Mouse (Mus musculus): ENCODE measurements around the gene Usp6nl. TPM values are rescaled to one million over a fixed set of nuclear protein-coding genes. Genes with fewer than 3 reads are reported as not detected.

Usp6nl gene
- polyA plus RNA-seq, 1 experiment from 2014 or later = 4.5 TPM

GRCm38 (mm10) chr2:6436085-6436950 lies 113.9 kb downstream of the Usp6nl start:
- 73% methylated on average over 16 of the region's 16 CpGs for WGBS
- Histone ChIP-seq H3K36me3 (ENCODE audit: control insufficient read depth, insufficient read depth) (peaks cover 18% of the 10 kb centered on the region), H3K27ac (ENCODE audit: low read length) (no peak overlapping the region), H3K27me3 (ENCODE audit: control insufficient read depth, insufficient read depth, low read length) (no peaks in the 10 kb centered on the region), H3K4me2 (ENCODE audit: low read depth, low read length) (no peak overlapping the region), H3K9me3 (replicated peaks; ENCODE audit: control insufficient read depth, low read length) (no peaks in the 10 kb centered on the region), H3K4me3 (ENCODE audit: low read length) (no peak overlapping the region), H3K4me1 (ENCODE audit: control insufficient read depth, insufficient read depth, low read length) (no peaks in the 10 kb centered on the region), H3K9ac (ENCODE audit: low read length) (no peak overlapping the region)
- ATAC-seq (replicated peaks; ENCODE audit: extremely low read depth, insufficient read depth, low FRiP score) = peak; percentile 77

- peaks cover 3% of the 10 kb centered on the region; the same call in 1 of the 2 replicates for H3K4me1 ChIP-seq (ENCODE audit: control insufficient read depth, insufficient read depth, low read length)
- no peak overlapping the region for H3K9ac ChIP-seq (ENCODE audit: low read length)
- no peak overlapping the region for H3K27ac ChIP-seq (ENCODE audit: low read length)
- ATAC-seq (replicated peaks; ENCODE audit: extremely low read depth, insufficient read depth, low FRiP score) = no peak
- 82% methylated on average over 9 of the region's 9 CpGs for WGBS
- no peaks in the 10 kb centered on the region for H3K9me3 ChIP-seq (replicated peaks; ENCODE audit: control insufficient read depth, low read length)
- no peak overlapping the region for H3K4me2 ChIP-seq (ENCODE audit: low read depth, low read length)
- no peak overlapping the region for H3K4me3 ChIP-seq (ENCODE audit: low read length)
- H3K36me3 ChIP-seq (ENCODE audit: control insufficient read depth, insufficient read depth) = peaks cover 16% of the 10 kb centered on the region
- H3K27me3 ChIP-seq (ENCODE audit: control insufficient read depth, insufficient read depth, low read length) = no peaks in the 10 kb centered on the region
These were observed 119.2 kb downstream of the Usp6nl start for GRCm38 (mm10) chr2:6441688-6442087.

- no peak overlapping the region for H3K4me3 ChIP-seq (ENCODE audit: low read length)
- no peaks in the 10 kb centered on the region for H3K9me3 ChIP-seq (replicated peaks; ENCODE audit: control insufficient read depth, low read length)
- H3K27ac ChIP-seq (ENCODE audit: low read length) = no peak overlapping the region
- 67% methylated on average over 10 of the region's 10 CpGs for WGBS
- ATAC-seq (replicated peaks; ENCODE audit: extremely low read depth, insufficient read depth, low FRiP score) = no peak
- no peak overlapping the region for H3K4me2 ChIP-seq (ENCODE audit: low read depth, low read length)
- H3K27me3 ChIP-seq (ENCODE audit: control insufficient read depth, insufficient read depth, low read length) = no peaks in the 10 kb centered on the region
- peaks cover 3% of the 10 kb centered on the region; the same call in 1 of the 2 replicates for H3K4me1 ChIP-seq (ENCODE audit: control insufficient read depth, insufficient read depth, low read length)
- H3K9ac ChIP-seq (ENCODE audit: low read length) = no peak overlapping the region
- H3K36me3 ChIP-seq (ENCODE audit: control insufficient read depth, insufficient read depth) = peaks cover 16% of the 10 kb centered on the region
These were observed 119.8 kb downstream of the Usp6nl start for GRCm38 (mm10) chr2:6442302-6442701.

GRCm38 (mm10) chr2:6444015-6444414 lies 121.5 kb downstream of the Usp6nl start:
- Histone ChIP-seq H3K9ac (ENCODE audit: low read length) (no peak overlapping the region), H3K4me2 (ENCODE audit: low read depth, low read length) (no peak overlapping the region), H3K27ac (ENCODE audit: low read length) (no peak overlapping the region), H3K4me3 (ENCODE audit: low read length) (no peak overlapping the region), H3K9me3 (replicated peaks; ENCODE audit: control insufficient read depth, low read length) (no peaks in the 10 kb centered on the region), H3K36me3 (ENCODE audit: control insufficient read depth, insufficient read depth) (peaks cover 16% of the 10 kb centered on the region), H3K4me1 (ENCODE audit: control insufficient read depth, insufficient read depth, low read length) (peaks cover 3% of the 10 kb centered on the region; the same call in 1 of the 2 replicates), H3K27me3 (ENCODE audit: control insufficient read depth, insufficient read depth, low read length) (no peaks in the 10 kb centered on the region)
- WGBS = 93% methylated on average over 4 of the region's 4 CpGs
- no peak for ATAC-seq (replicated peaks; ENCODE audit: extremely low read depth, insufficient read depth, low FRiP score)

GRCm38 (mm10) chr2:6444723-6445169 lies 122.3 kb downstream of the Usp6nl start:
- H3K27ac ChIP-seq (ENCODE audit: low read length) = no peak overlapping the region
- H3K9ac ChIP-seq (ENCODE audit: low read length) = no peak overlapping the region
- no peaks in the 10 kb centered on the region for H3K27me3 ChIP-seq (ENCODE audit: control insufficient read depth, insufficient read depth, low read length)
- WGBS = 34% methylated on average over 4 of the region's 4 CpGs
- ATAC-seq (replicated peaks; ENCODE audit: extremely low read depth, insufficient read depth, low FRiP score) = no peak; the same call in 1 of the 2 replicates
- peaks cover 3% of the 10 kb centered on the region; the same call in 1 of the 2 replicates for H3K4me1 ChIP-seq (ENCODE audit: control insufficient read depth, insufficient read depth, low read length)
- no peak overlapping the region for H3K4me3 ChIP-seq (ENCODE audit: low read length)
- H3K9me3 ChIP-seq (replicated peaks; ENCODE audit: control insufficient read depth, low read length) = no peaks in the 10 kb centered on the region
- H3K4me2 ChIP-seq (ENCODE audit: low read depth, low read length) = no peak overlapping the region
- peaks cover 16% of the 10 kb centered on the region for H3K36me3 ChIP-seq (ENCODE audit: control insufficient read depth, insufficient read depth)

- 62% methylated on average over 4 of the region's 4 CpGs for WGBS
- no peak overlapping the region for H3K27ac ChIP-seq (ENCODE audit: low read length)
- H3K4me3 ChIP-seq (ENCODE audit: low read length) = no peak overlapping the region
- H3K4me2 ChIP-seq (ENCODE audit: low read depth, low read length) = no peak overlapping the region
- H3K9ac ChIP-seq (ENCODE audit: low read length) = no peak overlapping the region
- no peaks in the 10 kb centered on the region for H3K27me3 ChIP-seq (ENCODE audit: control insufficient read depth, insufficient read depth, low read length)
- ATAC-seq (replicated peaks; ENCODE audit: extremely low read depth, insufficient read depth, low FRiP score) = no peak; the same call in 1 of the 2 replicates
- H3K4me1 ChIP-seq (ENCODE audit: control insufficient read depth, insufficient read depth, low read length) = peaks cover 3% of the 10 kb centered on the region; the same call in 1 of the 2 replicates
- H3K36me3 ChIP-seq (ENCODE audit: control insufficient read depth, insufficient read depth) = peaks cover 14% of the 10 kb centered on the region
- no peaks in the 10 kb centered on the region for H3K9me3 ChIP-seq (replicated peaks; ENCODE audit: control insufficient read depth, low read length)
These were observed 123.4 kb downstream of the Usp6nl start for GRCm38 (mm10) chr2:6445858-6446257.

GRCm38 (mm10) chr2:6448880-6449279 lies 126.4 kb downstream of the Usp6nl start:
- Histone ChIP-seq H3K9ac (ENCODE audit: low read length) (no peak overlapping the region), H3K4me2 (ENCODE audit: low read depth, low read length) (no peak overlapping the region), H3K36me3 (ENCODE audit: control insufficient read depth, insufficient read depth) (no peaks in the 10 kb centered on the region), H3K4me3 (ENCODE audit: low read length) (no peak overlapping the region), H3K9me3 (replicated peaks; ENCODE audit: control insufficient read depth, low read length) (no peaks in the 10 kb centered on the region), H3K27me3 (ENCODE audit: control insufficient read depth, insufficient read depth, low read length) (no peaks in the 10 kb centered on the region), H3K27ac (ENCODE audit: low read length) (no peak overlapping the region), H3K4me1 (ENCODE audit: control insufficient read depth, insufficient read depth, low read length) (peaks cover 3% of the 10 kb centered on the region; the same call in 1 of the 2 replicates)
- WGBS = 90% methylated on average over 2 of the region's 2 CpGs
- no peak for ATAC-seq (replicated peaks; ENCODE audit: extremely low read depth, insufficient read depth, low FRiP score)

GRCm38 (mm10) chr2:6449656-6450055 lies 127.2 kb downstream of the Usp6nl start:
- ATAC-seq (replicated peaks; ENCODE audit: extremely low read depth, insufficient read depth, low FRiP score) = no peak
- no peaks in the 10 kb centered on the region for H3K4me1 ChIP-seq (ENCODE audit: control insufficient read depth, insufficient read depth, low read length)
- H3K27ac ChIP-seq (ENCODE audit: low read length) = no peak overlapping the region
- no peak overlapping the region for H3K4me2 ChIP-seq (ENCODE audit: low read depth, low read length)
- no peaks in the 10 kb centered on the region for H3K36me3 ChIP-seq (ENCODE audit: control insufficient read depth, insufficient read depth)
- no peaks in the 10 kb centered on the region for H3K27me3 ChIP-seq (ENCODE audit: control insufficient read depth, insufficient read depth, low read length)
- H3K9ac ChIP-seq (ENCODE audit: low read length) = no peak overlapping the region
- WGBS = 68% methylated on average over 3 of the region's 3 CpGs
- no peaks in the 10 kb centered on the region for H3K9me3 ChIP-seq (replicated peaks; ENCODE audit: control insufficient read depth, low read length)
- H3K4me3 ChIP-seq (ENCODE audit: low read length) = no peak overlapping the region

- H3K27me3 ChIP-seq (ENCODE audit: control insufficient read depth, insufficient read depth, low read length) = no peaks in the 10 kb centered on the region
- peaks cover 5% of the 10 kb centered on the region for H3K4me1 ChIP-seq (ENCODE audit: control insufficient read depth, insufficient read depth, low read length)
- no peak overlapping the region for H3K4me3 ChIP-seq (ENCODE audit: low read length)
- H3K9me3 ChIP-seq (replicated peaks; ENCODE audit: control insufficient read depth, low read length) = no peaks in the 10 kb centered on the region
- no peaks in the 10 kb centered on the region for H3K36me3 ChIP-seq (ENCODE audit: control insufficient read depth, insufficient read depth)
- ATAC-seq (replicated peaks; ENCODE audit: extremely low read depth, insufficient read depth, low FRiP score) = no peak
- WGBS = 69% methylated on average over 3 of the region's 3 CpGs
- H3K9ac ChIP-seq (ENCODE audit: low read length) = no peak overlapping the region
- H3K27ac ChIP-seq (ENCODE audit: low read length) = no peak overlapping the region
- H3K4me2 ChIP-seq (ENCODE audit: low read depth, low read length) = no peak overlapping the region
These were observed 128.1 kb downstream of the Usp6nl start for GRCm38 (mm10) chr2:6450544-6450943.
